Mouse (Mus musculus): ENCODE data around the gene Rhbdd3. TPM values are rescaled to one million over a fixed set of nuclear protein-coding genes. Genes with fewer than 3 reads are reported as not detected.

Rhbdd3 gene
- polyA plus RNA-seq, 1 experiment from 2014 or later: 30.5 TPM

DNA sequence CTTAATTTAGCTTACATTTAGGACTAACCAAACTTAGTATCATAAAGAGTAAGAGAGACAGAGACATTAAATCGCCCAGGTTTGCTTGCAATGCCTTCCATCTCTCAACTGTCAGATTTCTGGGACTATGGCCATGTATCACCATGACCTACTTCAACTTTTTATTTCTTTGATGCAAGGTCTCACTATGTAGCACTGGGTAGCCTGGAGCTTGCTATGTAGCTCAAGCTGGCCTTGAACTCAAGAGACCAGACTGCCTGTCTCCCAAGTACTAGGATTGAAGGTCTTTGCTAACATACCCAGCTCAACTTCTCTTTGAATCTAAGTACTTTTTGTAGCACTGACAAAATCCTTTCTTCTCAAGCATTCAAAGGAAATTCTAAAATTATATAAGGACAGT is 9.6 kb upstream of the Rhbdd3 start:
- WGBS: 89% methylated on average over 1 of the region's 1 CpGs
- Histone ChIP-seq H3K9ac (ENCODE audit: low read length) (no peak overlapping the region), H3K27ac (ENCODE audit: low read length) (no peak overlapping the region), H3K9me3 (replicated peaks; ENCODE audit: control insufficient read depth, low read length) (no peaks in the 10 kb centered on the region), H3K27me3 (ENCODE audit: control insufficient read depth, insufficient read depth, low read length) (no peaks in the 10 kb centered on the region), H3K4me3 (ENCODE audit: low read length) (no peak overlapping the region), H3K4me1 (ENCODE audit: control insufficient read depth, insufficient read depth, low read length) (0 out of 2 replicates have a peak, but pooled peaks cover under 1% of the 10 kb centered on the region), H3K4me2 (ENCODE audit: low read depth, low read length) (no peak overlapping the region), H3K36me3 (ENCODE audit: control insufficient read depth, insufficient read depth) (peaks cover 61% of the 10 kb centered on the region)
- ATAC-seq (replicated peaks; ENCODE audit: extremely low read depth, insufficient read depth, low FRiP score): no peak

DNA sequence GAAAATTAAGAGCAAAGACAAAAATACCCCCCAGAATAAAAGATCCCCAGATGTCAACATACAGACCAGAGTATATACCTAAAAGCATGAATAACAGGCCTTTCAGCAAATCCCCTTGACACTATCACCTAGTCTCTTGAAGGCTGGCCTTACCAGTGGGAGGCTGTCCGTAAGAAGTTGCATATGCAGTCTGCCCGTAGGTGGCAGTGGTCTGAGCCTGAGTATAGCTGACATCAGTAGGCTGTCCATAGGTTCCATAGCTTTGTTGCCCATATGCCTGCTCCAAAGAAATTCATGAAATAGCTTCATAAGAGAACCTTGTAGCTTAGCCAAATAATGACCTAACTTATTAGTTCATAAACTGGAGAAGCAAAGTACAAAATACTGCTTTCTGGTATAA is 7.0 kb upstream of the Rhbdd3 start:
- 27% methylated on average over 2 of the region's 2 CpGs for WGBS
- no peak overlapping the region for H3K4me2 ChIP-seq (ENCODE audit: low read depth, low read length)
- no peaks in the 10 kb centered on the region for H3K9me3 ChIP-seq (replicated peaks; ENCODE audit: control insufficient read depth, low read length)
- peaks cover 12% of the 10 kb centered on the region for H3K4me1 ChIP-seq (ENCODE audit: control insufficient read depth, insufficient read depth, low read length)
- H3K4me3 ChIP-seq (ENCODE audit: low read length): no peak overlapping the region
- H3K36me3 ChIP-seq (ENCODE audit: control insufficient read depth, insufficient read depth): peaks cover 38% of the 10 kb centered on the region
- H3K27me3 ChIP-seq (ENCODE audit: control insufficient read depth, insufficient read depth, low read length): no peaks in the 10 kb centered on the region
- H3K27ac ChIP-seq (ENCODE audit: low read length): no peak overlapping the region
- no peak for ATAC-seq (replicated peaks; ENCODE audit: extremely low read depth, insufficient read depth, low FRiP score)
- H3K9ac ChIP-seq (ENCODE audit: low read length): no peak overlapping the region

DNA sequence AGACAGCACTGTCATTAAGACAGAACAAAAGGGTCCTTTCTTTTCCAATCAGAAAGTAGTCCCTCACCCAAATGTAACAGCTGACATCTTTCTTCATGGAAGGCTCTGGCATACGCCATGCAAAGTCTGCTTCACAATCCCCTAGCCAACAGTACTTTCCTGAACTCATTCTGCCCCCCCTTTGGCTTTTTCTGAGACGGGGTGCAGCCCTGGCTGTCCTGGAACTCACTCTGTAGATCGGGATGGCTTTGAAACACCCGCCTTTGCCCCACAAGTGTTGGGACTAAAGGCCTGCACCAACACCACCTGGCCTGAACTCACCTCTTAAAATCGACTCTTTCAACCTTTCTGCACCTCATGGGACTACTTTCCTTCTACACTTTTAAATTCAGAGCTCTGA is 2.8 kb upstream of the Rhbdd3 start:
- H3K4me1 ChIP-seq (ENCODE audit: control insufficient read depth, insufficient read depth, low read length): peaks cover 27% of the 10 kb centered on the region
- ATAC-seq (replicated peaks; ENCODE audit: extremely low read depth, insufficient read depth, low FRiP score): no peak
- H3K27ac ChIP-seq (ENCODE audit: low read length): no peak overlapping the region
- H3K9ac ChIP-seq (ENCODE audit: low read length): 0 out of 2 replicates have a peak overlapping the region, but pooled peaks have one; percentile 7
- peak overlapping the region; percentile 36 for H3K4me2 ChIP-seq (ENCODE audit: low read depth, low read length)
- no peaks in the 10 kb centered on the region for H3K27me3 ChIP-seq (ENCODE audit: control insufficient read depth, insufficient read depth, low read length)
- H3K9me3 ChIP-seq (replicated peaks; ENCODE audit: control insufficient read depth, low read length): no peaks in the 10 kb centered on the region
- 65% methylated on average over 5 of the region's 5 CpGs for WGBS
- no peak overlapping the region for H3K4me3 ChIP-seq (ENCODE audit: low read length)
- peaks cover 12% of the 10 kb centered on the region for H3K36me3 ChIP-seq (ENCODE audit: control insufficient read depth, insufficient read depth)

DNA sequence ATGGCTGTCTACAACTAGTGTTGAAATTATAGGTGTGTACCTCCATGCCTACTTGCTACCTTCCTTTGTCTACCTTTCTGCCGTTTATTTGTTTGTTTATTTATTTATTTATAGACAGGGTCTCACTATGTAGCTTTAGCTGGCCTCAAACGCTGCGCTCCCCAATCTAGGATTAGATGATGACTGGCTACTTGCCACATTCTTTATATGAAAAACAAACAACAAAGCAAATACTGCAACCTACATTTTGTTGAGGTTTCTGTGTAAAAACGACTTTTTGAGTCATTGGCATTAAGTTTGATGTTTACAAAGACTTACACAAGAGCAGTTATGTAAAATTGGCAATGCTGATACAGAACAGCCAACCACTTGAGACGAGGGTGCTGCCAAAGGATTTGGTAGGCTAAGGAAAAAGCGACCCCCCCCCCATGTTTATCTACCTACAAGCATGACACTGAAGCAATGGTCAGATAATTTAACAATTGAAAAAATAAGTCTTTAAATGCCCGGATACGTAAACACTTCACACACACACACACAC is 2.2 kb upstream of the Rhbdd3 start:
- WGBS: 45% methylated on average over 8 of the region's 8 CpGs
- no peak overlapping the region for H3K27ac ChIP-seq (ENCODE audit: low read length)
- H3K4me1 ChIP-seq (ENCODE audit: control insufficient read depth, insufficient read depth, low read length): peaks cover 31% of the 10 kb centered on the region
- no peaks in the 10 kb centered on the region for H3K9me3 ChIP-seq (replicated peaks; ENCODE audit: control insufficient read depth, low read length)
- peak overlapping the region; percentile 98 for H3K4me3 ChIP-seq (ENCODE audit: low read length)
- no peak for ATAC-seq (replicated peaks; ENCODE audit: extremely low read depth, insufficient read depth, low FRiP score)
- H3K36me3 ChIP-seq (ENCODE audit: control insufficient read depth, insufficient read depth): peaks cover 8% of the 10 kb centered on the region; the same call in 1 of the 2 replicates
- peak overlapping the region; percentile 100 for H3K9ac ChIP-seq (ENCODE audit: low read length)
- H3K4me2 ChIP-seq (ENCODE audit: low read depth, low read length): peak overlapping the region; percentile 77
- H3K27me3 ChIP-seq (ENCODE audit: control insufficient read depth, insufficient read depth, low read length): no peaks in the 10 kb centered on the region

DNA sequence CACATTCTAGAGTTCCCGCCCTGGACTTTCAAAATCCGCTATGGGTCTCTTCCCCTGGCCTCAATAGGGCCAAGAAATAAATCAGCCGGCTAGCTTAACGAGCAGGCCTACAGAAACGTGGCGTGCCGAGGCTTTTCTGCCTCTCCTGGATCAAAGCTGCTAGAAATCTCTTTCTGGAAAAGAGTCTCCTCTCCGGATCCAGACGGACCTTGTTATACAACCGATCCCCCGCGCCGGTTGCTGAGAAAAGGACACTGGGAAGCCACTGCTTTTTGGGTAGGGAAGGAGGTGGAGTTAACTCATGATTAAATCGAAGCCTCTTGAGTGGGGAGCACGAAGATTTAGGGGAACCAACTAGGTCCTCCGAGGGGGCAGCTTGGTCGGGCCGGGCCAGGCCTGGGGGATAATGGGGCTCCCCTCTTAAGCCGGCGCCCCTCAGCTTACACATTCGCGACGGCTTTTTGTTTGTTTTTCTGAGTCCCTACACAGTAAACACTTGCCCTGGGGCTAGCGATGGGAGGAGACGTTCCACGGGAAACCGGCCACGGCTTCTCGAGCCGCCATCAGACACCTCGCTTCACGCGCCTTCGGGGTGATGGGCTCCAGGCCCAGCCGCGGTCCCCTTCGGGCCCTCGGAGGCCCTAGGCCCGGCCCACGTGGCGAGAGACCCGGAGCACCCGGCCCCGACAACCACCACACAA is 541 bp upstream of the Rhbdd3 start:
- Histone ChIP-seq H3K4me1 (ENCODE audit: control insufficient read depth, insufficient read depth, low read length) (peaks cover 31% of the 10 kb centered on the region), H3K9ac (ENCODE audit: low read length) (peak overlapping the region; percentile 100), H3K36me3 (ENCODE audit: control insufficient read depth, insufficient read depth) (peaks cover 5% of the 10 kb centered on the region; the same call in 1 of the 2 replicates), H3K9me3 (replicated peaks; ENCODE audit: control insufficient read depth, low read length) (no peaks in the 10 kb centered on the region), H3K4me3 (ENCODE audit: low read length) (peak overlapping the region; percentile 98), H3K27ac (ENCODE audit: low read length) (peak overlapping the region; percentile 99), H3K27me3 (ENCODE audit: control insufficient read depth, insufficient read depth, low read length) (no peaks in the 10 kb centered on the region), H3K4me2 (ENCODE audit: low read depth, low read length) (peak overlapping the region; percentile 77)
- under 1% methylated on average over 44 of the region's 44 CpGs for WGBS
- ATAC-seq (replicated peaks; ENCODE audit: extremely low read depth, insufficient read depth, low FRiP score): no peak

DNA sequence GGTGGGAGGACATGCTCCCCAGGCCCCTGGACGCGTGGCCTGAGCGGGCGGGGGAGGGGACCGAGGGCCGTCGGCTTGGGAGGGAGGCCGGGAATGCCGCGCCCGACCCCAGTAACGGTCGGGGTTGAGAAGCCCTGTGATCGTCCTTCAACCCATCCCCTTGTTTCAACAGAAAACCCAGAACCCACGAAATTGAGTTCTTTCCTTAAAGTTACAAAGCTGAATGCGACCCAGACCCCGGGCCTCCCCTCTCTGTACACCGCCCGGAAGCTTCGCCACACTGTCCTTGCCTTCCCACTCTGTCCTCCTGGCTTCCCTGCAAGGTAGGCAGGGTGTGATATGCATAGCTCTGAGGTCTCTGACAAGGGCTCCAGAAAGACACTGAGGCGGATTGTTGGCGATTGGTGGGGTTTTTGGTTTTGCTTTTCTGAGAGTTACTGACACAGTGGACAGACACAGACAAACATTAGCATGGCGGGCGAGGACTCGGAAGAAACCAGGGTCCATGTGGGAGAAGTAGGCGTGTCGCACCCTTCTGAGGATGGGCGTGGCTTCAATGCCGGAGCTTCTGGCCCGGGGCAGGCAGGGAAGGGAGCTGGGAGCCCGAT is 954 bp downstream of the Rhbdd3 start:
- Histone ChIP-seq H3K27me3 (ENCODE audit: control insufficient read depth, insufficient read depth, low read length) (no peaks in the 10 kb centered on the region), H3K27ac (ENCODE audit: low read length) (peak overlapping the region; percentile 99), H3K4me3 (ENCODE audit: low read length) (peak overlapping the region; percentile 98), H3K36me3 (ENCODE audit: control insufficient read depth, insufficient read depth) (peaks cover 13% of the 10 kb centered on the region), H3K9ac (ENCODE audit: low read length) (peak overlapping the region; percentile 100), H3K4me2 (ENCODE audit: low read depth, low read length) (peak overlapping the region; percentile 92), H3K9me3 (replicated peaks; ENCODE audit: control insufficient read depth, low read length) (no peaks in the 10 kb centered on the region), H3K4me1 (ENCODE audit: control insufficient read depth, insufficient read depth, low read length) (peaks cover 29% of the 10 kb centered on the region)
- WGBS: under 1% methylated on average over 30 of the region's 31 CpGs
- ATAC-seq (replicated peaks; ENCODE audit: extremely low read depth, insufficient read depth, low FRiP score): peak; percentile 70

DNA sequence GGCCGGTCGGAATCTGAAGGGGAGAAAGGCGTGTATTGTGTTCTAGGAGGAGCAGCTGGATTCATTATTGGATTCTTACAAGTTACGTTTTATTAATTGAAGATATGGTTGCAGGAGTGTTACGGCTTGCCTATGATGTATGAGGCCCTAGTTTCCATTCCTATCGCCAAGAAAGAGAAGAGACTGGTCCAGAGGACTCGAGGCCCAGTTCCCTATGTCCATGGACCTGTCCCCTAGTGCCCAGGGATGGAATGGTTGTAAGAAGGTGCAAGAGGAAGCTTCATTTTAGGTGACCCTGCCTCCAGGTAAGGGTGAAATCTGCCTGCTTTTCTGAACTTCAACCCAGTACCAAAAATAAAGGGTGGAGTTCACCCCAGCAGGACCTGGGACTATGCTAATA is 1.6 kb downstream of the Rhbdd3 start:
- Histone ChIP-seq H3K9ac (ENCODE audit: low read length) (peak overlapping the region; percentile 100), H3K9me3 (replicated peaks; ENCODE audit: control insufficient read depth, low read length) (no peaks in the 10 kb centered on the region), H3K4me1 (ENCODE audit: control insufficient read depth, insufficient read depth, low read length) (peaks cover 29% of the 10 kb centered on the region), H3K4me3 (ENCODE audit: low read length) (peak overlapping the region; percentile 98), H3K36me3 (ENCODE audit: control insufficient read depth, insufficient read depth) (peaks cover 16% of the 10 kb centered on the region), H3K27ac (ENCODE audit: low read length) (peak overlapping the region; percentile 99), H3K4me2 (ENCODE audit: low read depth, low read length) (peak overlapping the region; percentile 92), H3K27me3 (ENCODE audit: control insufficient read depth, insufficient read depth, low read length) (no peaks in the 10 kb centered on the region)
- no peak for ATAC-seq (replicated peaks; ENCODE audit: extremely low read depth, insufficient read depth, low FRiP score)
- WGBS: 5% methylated on average over 7 of the region's 7 CpGs

DNA sequence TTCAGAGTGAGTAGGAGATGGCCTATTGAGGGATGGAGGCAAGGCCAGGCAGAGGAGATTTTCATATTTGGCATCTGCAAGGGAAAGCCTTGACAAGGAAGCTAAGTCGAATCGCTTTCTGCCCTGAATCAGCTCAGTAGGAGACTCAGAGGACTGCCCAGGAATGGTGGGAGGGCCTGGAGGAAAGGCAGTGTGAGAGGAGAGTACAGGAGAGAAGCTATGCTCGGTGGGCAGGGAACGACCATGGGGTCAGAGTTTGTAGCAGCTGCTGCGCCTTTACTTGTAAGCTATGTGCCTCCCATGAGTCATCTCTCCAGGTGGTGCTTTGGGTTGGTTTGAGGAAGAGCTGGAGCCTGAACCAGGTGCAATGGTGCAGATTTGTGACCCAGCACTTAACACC is 2.1 kb downstream of the Rhbdd3 start:
- peak overlapping the region; percentile 100 for H3K9ac ChIP-seq (ENCODE audit: low read length)
- no peak for ATAC-seq (replicated peaks; ENCODE audit: extremely low read depth, insufficient read depth, low FRiP score)
- whole genome bisulfite sequencing: 60% methylated on average over 5 of the region's 5 CpGs
- H3K4me2 ChIP-seq (ENCODE audit: low read depth, low read length): peak overlapping the region; percentile 92
- peaks cover 27% of the 10 kb centered on the region for H3K4me1 ChIP-seq (ENCODE audit: control insufficient read depth, insufficient read depth, low read length)
- H3K36me3 ChIP-seq (ENCODE audit: control insufficient read depth, insufficient read depth): peaks cover 16% of the 10 kb centered on the region
- no peaks in the 10 kb centered on the region for H3K27me3 ChIP-seq (ENCODE audit: control insufficient read depth, insufficient read depth, low read length)
- H3K9me3 ChIP-seq (replicated peaks; ENCODE audit: control insufficient read depth, low read length): no peaks in the 10 kb centered on the region
- no peak overlapping the region for H3K27ac ChIP-seq (ENCODE audit: low read length)
- peak overlapping the region; percentile 98; the same call in 1 of the 2 replicates for H3K4me3 ChIP-seq (ENCODE audit: low read length)

DNA sequence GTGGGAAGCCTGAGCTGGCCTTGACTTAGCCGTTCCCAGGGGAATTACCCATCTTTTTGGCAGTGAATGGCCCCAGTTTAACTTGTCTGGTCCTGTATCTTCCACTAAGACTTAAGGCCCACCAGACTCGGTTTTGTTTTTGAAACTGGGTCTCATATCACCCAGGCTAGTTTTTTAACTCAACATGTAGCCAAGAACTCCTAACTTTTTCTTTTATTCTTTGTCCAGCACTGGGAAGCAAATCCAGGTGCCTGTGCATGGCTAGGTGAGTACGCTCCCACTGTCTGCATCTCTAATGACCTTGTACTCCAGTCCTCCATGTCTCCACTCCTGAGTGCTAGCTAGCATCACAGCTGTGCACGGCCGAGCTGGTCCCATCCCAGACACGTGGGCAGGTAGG is 2.9 kb downstream of the Rhbdd3 start:
- H3K9ac ChIP-seq (ENCODE audit: low read length): no peak overlapping the region
- no peak overlapping the region for H3K27ac ChIP-seq (ENCODE audit: low read length)
- no peak overlapping the region for H3K4me2 ChIP-seq (ENCODE audit: low read depth, low read length)
- H3K4me3 ChIP-seq (ENCODE audit: low read length): no peak overlapping the region
- 85% methylated on average over 6 of the region's 6 CpGs for WGBS
- peaks cover 16% of the 10 kb centered on the region for H3K36me3 ChIP-seq (ENCODE audit: control insufficient read depth, insufficient read depth)
- peaks cover 20% of the 10 kb centered on the region for H3K4me1 ChIP-seq (ENCODE audit: control insufficient read depth, insufficient read depth, low read length)
- H3K27me3 ChIP-seq (ENCODE audit: control insufficient read depth, insufficient read depth, low read length): no peaks in the 10 kb centered on the region
- no peak for ATAC-seq (replicated peaks; ENCODE audit: extremely low read depth, insufficient read depth, low FRiP score)
- no peaks in the 10 kb centered on the region for H3K9me3 ChIP-seq (replicated peaks; ENCODE audit: control insufficient read depth, low read length)

All from heart, embryonic 16.5 days (tissue).